Mouse (Mus musculus) midbrain, embryonic 13.5 days (tissue): ENCODE measurements around the gene Nr4a1. TPM values are rescaled to one million over a fixed set of nuclear protein-coding genes. Genes with fewer than 3 reads are reported as not detected.

Experiments
- ATAC-seq: fragments of 200-750 bp; cut with Nextera tagmentation; 2 replicates; pipeline ENCODE4 v1.8.0; 2017; ENCODE audit warnings: mild to moderate bottlenecking, moderate TSS enrichment, moderate library complexity
- H3K27ac ChIP-seq: fragments of 300-500 bp; sonication (generic); 2 replicates; pipeline ENCODE4 v1.5.1; 2015; ENCODE audit warnings: inconsistent platforms, mild to moderate bottlenecking, moderate library complexity
- H3K27me3 ChIP-seq: fragments of 300-500 bp; sonication (generic); 2 replicates; pipeline ENCODE4 v1.6.1; 2015; ENCODE audit warnings: mild to moderate bottlenecking, inconsistent platforms
- H3K36me3 ChIP-seq: fragments of 300-500 bp; sonication (generic); 2 replicates; pipeline ENCODE4 v1.6.1; 2015; ENCODE audit warnings: mild to moderate bottlenecking, inconsistent platforms
- H3K4me1 ChIP-seq: fragments of 300-500 bp; sonication (generic); replicated peaks from 2 replicates; pipeline ENCODE4 v1.6.1; 2015; ENCODE audit warnings: inconsistent platforms
- H3K4me2 ChIP-seq: fragments of 300-500 bp; sonication (generic); replicated peaks from 2 replicates; pipeline ENCODE4 v1.6.1; 2015; ENCODE audit warnings: moderate library complexity, mild to moderate bottlenecking, inconsistent platforms
- H3K4me3 ChIP-seq: fragments of 300-500 bp; sonication (generic); replicated peaks from 2 replicates; pipeline ENCODE4 v1.5.1; 2015; ENCODE audit warnings: mild to moderate bottlenecking, inconsistent platforms
- H3K9ac ChIP-seq: fragments of 300-500 bp; sonication (generic); replicated peaks from 2 replicates; pipeline ENCODE4 v1.6.1; 2015; ENCODE audit warnings: mild to moderate bottlenecking, inconsistent platforms
- H3K9me3 ChIP-seq: fragments of 300-500 bp; sonication (generic); 2 replicates; pipeline ENCODE4 v1.6.1; 2016; ENCODE audit warnings: mild to moderate bottlenecking, inconsistent platforms
- WGBS: fragments of 180-500 bp; shearing (Covaris S2); methylation state at CpG from one replicate; pipeline ENCODE4 v1.1.7; 2015; 5-methylcytosine and 5-hydroxymethylcytosine counted together
- polyA plus RNA-seq: library from polyadenylated mRNA; unstranded; fragments of >200 nt; fragmentation: Nextera tagmentation; extraction: Ambion mirVana; gene quantifications from 2 replicates; pipeline ENCODE4 v1.2.1, GENCODE M21; 2015

Nr4a1 gene
- polyA plus RNA-seq, 1 experiment from 2014 or later, result 3.1 TPM

GRCm38 (mm10) chr15:101294028-101294894 is 40.2 kb downstream of the Nr4a1 start:
- no peak overlapping the region for H3K4me2 ChIP-seq
- no peak for ATAC-seq
- H3K27ac ChIP-seq, result no peak overlapping the region
- no peak overlapping the region for H3K9ac ChIP-seq
- H3K9me3 ChIP-seq, result no peaks in the 10 kb centered on the region
- H3K36me3 ChIP-seq, result peaks cover 38% of the 10 kb centered on the region
- 71% methylated on average over 16 of the region's 16 CpGs for WGBS
- no peak overlapping the region for H3K4me3 ChIP-seq
- no peaks in the 10 kb centered on the region for H3K27me3 ChIP-seq
- peaks cover 6% of the 10 kb centered on the region; the same call in 1 of the 2 replicates for H3K4me1 ChIP-seq

- peaks cover 29% of the 10 kb centered on the region for H3K36me3 ChIP-seq
- H3K27me3 ChIP-seq, result no peaks in the 10 kb centered on the region
- H3K9me3 ChIP-seq, result no peaks in the 10 kb centered on the region
- peaks cover 6% of the 10 kb centered on the region; the same call in 1 of the 2 replicates for H3K4me1 ChIP-seq
- ATAC-seq, result no peak
- H3K4me3 ChIP-seq, result no peak overlapping the region
- 77% methylated on average over 7 of the region's 7 CpGs for WGBS
- no peak overlapping the region for H3K4me2 ChIP-seq
- H3K27ac ChIP-seq, result no peak overlapping the region
- no peak overlapping the region for H3K9ac ChIP-seq
Measured at GRCm38 (mm10) chr15:101295106-101295505, 41.0 kb downstream of the Nr4a1 start.

GRCm38 (mm10) chr15:101295616-101296015 is 41.5 kb downstream of the Nr4a1 start:
- H3K9me3 ChIP-seq, result no peaks in the 10 kb centered on the region
- no peak overlapping the region for H3K4me3 ChIP-seq
- no peak for ATAC-seq
- no peak overlapping the region for H3K9ac ChIP-seq
- peaks cover 6% of the 10 kb centered on the region; the same call in 1 of the 2 replicates for H3K4me1 ChIP-seq
- H3K27me3 ChIP-seq, result no peaks in the 10 kb centered on the region
- H3K27ac ChIP-seq, result no peak overlapping the region
- no peak overlapping the region for H3K4me2 ChIP-seq
- peaks cover 24% of the 10 kb centered on the region for H3K36me3 ChIP-seq
- WGBS, result 92% methylated on average over 10 of the region's 10 CpGs

GRCm38 (mm10) chr15:101296091-101296490 is 42.0 kb downstream of the Nr4a1 start:
- no peak for ATAC-seq
- WGBS, result 89% methylated on average over 11 of the region's 11 CpGs

GRCm38 (mm10) chr15:101297988-101298387 is 43.9 kb downstream of the Nr4a1 start:
- H3K27me3 ChIP-seq, result no peaks in the 10 kb centered on the region
- H3K4me1 ChIP-seq, result peaks cover 6% of the 10 kb centered on the region; the same call in 1 of the 2 replicates
- H3K9me3 ChIP-seq, result no peaks in the 10 kb centered on the region
- H3K27ac ChIP-seq, result no peak overlapping the region
- H3K9ac ChIP-seq, result 0 out of 2 replicates have a peak overlapping the region, but pooled peaks have one; percentile 28
- H3K4me2 ChIP-seq, result peak overlapping the region; percentile 20; the same call in 1 of the 2 replicates
- H3K36me3 ChIP-seq, result 0 out of 2 replicates have a peak, but pooled peaks cover 2% of the 10 kb centered on the region
- no peak overlapping the region for H3K4me3 ChIP-seq
- no peak for ATAC-seq
- WGBS, result 24% methylated on average over 7 of the region's 7 CpGs

More at GRCm38 (mm10) chr15:101296091-101296490, 42.0 kb downstream of the Nr4a1 start:
- no peaks in the 10 kb centered on the region for H3K27me3 ChIP-seq
- no peak overlapping the region for H3K9ac ChIP-seq
- no peak overlapping the region for H3K27ac ChIP-seq
- peaks cover 6% of the 10 kb centered on the region; the same call in 1 of the 2 replicates for H3K4me1 ChIP-seq
- peaks cover 19% of the 10 kb centered on the region for H3K36me3 ChIP-seq
- no peaks in the 10 kb centered on the region for H3K9me3 ChIP-seq
- H3K4me2 ChIP-seq, result no peak overlapping the region
- H3K4me3 ChIP-seq, result no peak overlapping the region

GRCm38 (mm10) chr15:101298550-101298949 is 44.5 kb downstream of the Nr4a1 start:
- no peak overlapping the region for H3K27ac ChIP-seq
- H3K4me3 ChIP-seq, result no peak overlapping the region
- WGBS, result 14% methylated on average over 7 of the region's 7 CpGs
- peaks cover 6% of the 10 kb centered on the region; the same call in 1 of the 2 replicates for H3K4me1 ChIP-seq
- H3K36me3 ChIP-seq, result no peaks in the 10 kb centered on the region
- peak overlapping the region; percentile 20; the same call in 1 of the 2 replicates for H3K4me2 ChIP-seq
- H3K9ac ChIP-seq, result peak overlapping the region; percentile 28; the same call in 1 of the 2 replicates
- ATAC-seq, result peak; percentile 50; the same call in 1 of the 2 replicates
- H3K9me3 ChIP-seq, result no peaks in the 10 kb centered on the region
- H3K27me3 ChIP-seq, result no peaks in the 10 kb centered on the region

- H3K9ac ChIP-seq, result no peak overlapping the region
- H3K4me3 ChIP-seq, result no peak overlapping the region
- no peak overlapping the region for H3K4me2 ChIP-seq
- H3K36me3 ChIP-seq, result no peaks in the 10 kb centered on the region
- H3K9me3 ChIP-seq, result no peaks in the 10 kb centered on the region
- no peaks in the 10 kb centered on the region for H3K27me3 ChIP-seq
- peaks cover 6% of the 10 kb centered on the region; the same call in 1 of the 2 replicates for H3K4me1 ChIP-seq
- no peak overlapping the region for H3K27ac ChIP-seq
- ATAC-seq, result no peak
- WGBS, result 87% methylated on average over 14 of the region's 14 CpGs
Measured at GRCm38 (mm10) chr15:101299480-101299960, 45.5 kb downstream of the Nr4a1 start.

GRCm38 (mm10) chr15:101300128-101300527 is 46.1 kb downstream of the Nr4a1 start:
- H3K27me3 ChIP-seq, result no peaks in the 10 kb centered on the region
- H3K9me3 ChIP-seq, result no peaks in the 10 kb centered on the region
- no peak overlapping the region for H3K4me3 ChIP-seq
- H3K9ac ChIP-seq, result no peak overlapping the region
- ATAC-seq, result no peak
- peaks cover 6% of the 10 kb centered on the region; the same call in 1 of the 2 replicates for H3K4me1 ChIP-seq
- H3K4me2 ChIP-seq, result no peak overlapping the region
- no peaks in the 10 kb centered on the region for H3K36me3 ChIP-seq
- no peak overlapping the region for H3K27ac ChIP-seq
- 75% methylated on average over 6 of the region's 6 CpGs for WGBS

GRCm38 (mm10) chr15:101302201-101302600 is 48.1 kb downstream of the Nr4a1 start:
- no peak overlapping the region for H3K9ac ChIP-seq
- H3K36me3 ChIP-seq, result no peaks in the 10 kb centered on the region
- H3K27me3 ChIP-seq, result no peaks in the 10 kb centered on the region
- H3K4me1 ChIP-seq, result peaks cover 6% of the 10 kb centered on the region; the same call in 1 of the 2 replicates
- no peak overlapping the region for H3K27ac ChIP-seq
- ATAC-seq, result no peak
- no peak overlapping the region for H3K4me3 ChIP-seq
- H3K4me2 ChIP-seq, result no peak overlapping the region
- H3K9me3 ChIP-seq, result no peaks in the 10 kb centered on the region
- WGBS, result 81% methylated on average over 3 of the region's 3 CpGs

GRCm38 (mm10) chr15:101303830-101304229 is 49.8 kb downstream of the Nr4a1 start:
- Histone ChIP-seq H3K27ac (no peak overlapping the region), H3K9me3 (no peaks in the 10 kb centered on the region), H3K9ac (no peak overlapping the region), H3K4me3 (no peak overlapping the region), H3K4me2 (no peak overlapping the region), H3K27me3 (no peaks in the 10 kb centered on the region), H3K36me3 (no peaks in the 10 kb centered on the region), H3K4me1 (0 out of 2 replicates have a peak, but pooled peaks cover 1% of the 10 kb centered on the region)
- 86% methylated on average over 4 of the region's 4 CpGs for WGBS
- ATAC-seq, result no peak

- H3K27ac ChIP-seq, result no peak overlapping the region
- no peak overlapping the region for H3K4me2 ChIP-seq
- H3K36me3 ChIP-seq, result no peaks in the 10 kb centered on the region
- peaks cover 8% of the 10 kb centered on the region; the same call in 1 of the 2 replicates for H3K4me1 ChIP-seq
- 91% methylated on average over 4 of the region's 4 CpGs for WGBS
- no peaks in the 10 kb centered on the region for H3K9me3 ChIP-seq
- H3K4me3 ChIP-seq, result no peak overlapping the region
- no peak overlapping the region for H3K9ac ChIP-seq
- no peaks in the 10 kb centered on the region for H3K27me3 ChIP-seq
- no peak for ATAC-seq
Measured at GRCm38 (mm10) chr15:101306459-101306858, 52.4 kb downstream of the Nr4a1 start.
